Mouse (Mus musculus): ENCODE measurements around the gene Ppp1r2. TPM values are rescaled to one million over a fixed set of nuclear protein-coding genes. Genes with fewer than 3 reads are reported as not detected.

The Ppp1r2 gene
- polyA plus RNA-seq, 1 experiment, result 35.7 TPM

DNA sequence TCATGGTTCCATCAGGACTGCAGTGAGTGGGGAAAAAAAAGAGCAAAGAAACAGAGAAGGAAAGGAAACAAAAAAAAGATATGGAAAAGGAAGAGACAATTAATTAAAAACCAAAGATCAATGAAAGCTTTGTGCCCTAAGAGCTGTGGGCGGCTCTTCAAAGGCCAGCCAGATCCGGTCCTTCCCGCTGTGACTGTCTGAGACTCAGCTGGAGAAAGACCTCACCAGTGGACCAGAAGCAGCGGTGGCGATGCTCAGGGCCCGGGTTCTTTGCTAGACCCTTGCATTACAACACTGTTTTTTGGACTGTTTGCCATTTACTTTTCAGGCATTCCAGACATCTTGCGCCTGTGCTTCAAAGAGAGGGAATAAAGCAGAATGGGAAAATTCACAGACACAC lies 25.4 kb upstream of the Ppp1r2 start:
- Histone ChIP-seq H3K4me3 (no peak overlapping the region), H3K36me3 (ENCODE audit: control insufficient read depth, insufficient read depth) (no peaks in the 10 kb centered on the region), H3K27me3 (ENCODE audit: control insufficient read depth, insufficient read depth, insufficient read length) (no peaks in the 10 kb centered on the region), H3K79me2 (ENCODE audit: control insufficient read depth, insufficient read depth) (no peaks in the 10 kb centered on the region), H3ac (ENCODE audit: control insufficient read depth, insufficient read length) (no peak overlapping the region), H3K4me2 (ENCODE audit: low read depth) (no peak overlapping the region)
- TF ChIP-seq MYOG (IDR thresholded peaks at IDR 0.05; ENCODE audit: control insufficient read depth in 1 of 3, insufficient read depth in 1 of 3, insufficient read length in 2 of 3, low read depth in 2 of 3) (no peak), MYOD1 (IDR thresholded peaks at IDR 0.05; ENCODE audit: control insufficient read depth in 1 of 3, insufficient read length in 2 of 3, low read depth in 2 of 3) (no peak), E2F4 (IDR thresholded peaks at IDR 0.05; ENCODE audit: insufficient read depth) (no peak), CEBPB (IDR thresholded peaks at IDR 0.05; ENCODE audit: insufficient read depth, poor library complexity, severe bottlenecking) (no peak), TCF12 (IDR thresholded peaks at IDR 0.05; ENCODE audit: insufficient read depth, poor library complexity, severe bottlenecking) (no peak), REST (IDR thresholded peaks at IDR 0.05; ENCODE audit: insufficient read depth, insufficient read length) (no peak), POLR2A (IDR thresholded peaks at IDR 0.05; ENCODE audit: insufficient read length, low read depth) (no peak), SRF (IDR thresholded peaks at IDR 0.05; ENCODE audit: control insufficient read depth, insufficient read length, low read depth) (no peak), USF1 (IDR thresholded peaks at IDR 0.05; ENCODE audit: low read depth) (no peak), MAX (IDR thresholded peaks at IDR 0.05; ENCODE audit: low read depth) (no peak), POLR2AphosphoS2 (IDR thresholded peaks at IDR 0.05; ENCODE audit: insufficient read length, low read depth) (no peak), TCF3 (IDR thresholded peaks at IDR 0.05; ENCODE audit: insufficient read length, low read depth) (no peak)

GRCm38 (mm10) chr16:31299960-31300353 lies 24.9 kb upstream of the Ppp1r2 start:
- no peak for TF ChIP-seq MYOG (IDR thresholded peaks at IDR 0.05; ENCODE audit: control insufficient read depth in 1 of 3, insufficient read depth in 1 of 3, insufficient read length in 2 of 3, low read depth in 2 of 3)
- no peak for TF ChIP-seq TCF12 (IDR thresholded peaks at IDR 0.05; ENCODE audit: insufficient read depth, poor library complexity, severe bottlenecking)
- no peak for TF ChIP-seq SRF (IDR thresholded peaks at IDR 0.05; ENCODE audit: control insufficient read depth, insufficient read length, low read depth)
- TF ChIP-seq E2F4 (IDR thresholded peaks at IDR 0.05; ENCODE audit: insufficient read depth), result no peak
- no peak for TF ChIP-seq POLR2A (IDR thresholded peaks at IDR 0.05; ENCODE audit: insufficient read length, low read depth)
- TF ChIP-seq POLR2AphosphoS2 (IDR thresholded peaks at IDR 0.05; ENCODE audit: insufficient read length, low read depth), result no peak
- TF ChIP-seq REST (IDR thresholded peaks at IDR 0.05; ENCODE audit: insufficient read depth, insufficient read length), result no peak
- no peaks in the 10 kb centered on the region for H3K27me3 ChIP-seq (ENCODE audit: control insufficient read depth, insufficient read depth, insufficient read length)

DNA sequence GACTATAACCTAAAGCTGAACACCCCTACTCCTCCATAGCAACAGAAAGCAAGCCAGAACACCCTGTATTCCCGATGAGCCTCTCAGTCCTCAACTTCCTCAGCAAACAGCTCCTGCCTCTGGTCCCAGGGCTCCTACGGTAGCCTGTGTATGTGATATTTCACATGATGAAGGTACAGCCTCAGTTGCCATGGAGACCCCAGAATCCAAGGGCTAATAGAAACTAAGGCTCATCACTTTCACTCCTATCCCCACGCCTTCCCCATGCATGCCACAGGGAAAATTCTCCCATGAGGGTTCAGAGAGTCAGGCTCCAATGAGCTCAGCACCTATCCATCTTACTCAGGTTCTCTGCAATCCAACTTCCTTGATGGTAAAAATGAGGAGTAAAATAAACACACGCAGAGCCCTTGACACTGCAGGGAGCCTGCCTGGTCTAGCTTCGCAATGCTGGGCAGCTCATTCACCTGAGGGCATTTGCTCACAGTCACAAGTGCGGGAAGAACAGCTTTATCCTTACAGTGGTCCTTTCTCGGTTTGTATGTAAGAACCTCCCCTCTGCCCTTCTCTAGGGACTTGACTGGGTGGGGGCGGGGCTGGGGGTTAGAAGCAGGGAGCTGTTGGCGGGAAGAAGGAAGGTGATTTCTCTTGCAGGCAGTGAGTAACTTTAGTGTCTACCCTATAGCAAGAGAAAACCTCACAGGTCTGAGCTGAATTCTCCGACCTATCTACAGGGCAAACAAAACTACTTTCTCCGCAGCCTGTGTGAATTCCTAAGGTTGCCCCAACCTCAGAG lies 24.3 kb upstream of the Ppp1r2 start:
- no peak overlapping the region for H3K4me2 ChIP-seq (ENCODE audit: low read depth)
- no peak overlapping the region for H3K4me3 ChIP-seq
- H3K27me3 ChIP-seq (ENCODE audit: control insufficient read depth, insufficient read depth, insufficient read length), result no peaks in the 10 kb centered on the region
- no peak overlapping the region for H3ac ChIP-seq (ENCODE audit: control insufficient read depth, insufficient read length)
- no peaks in the 10 kb centered on the region for H3K79me2 ChIP-seq (ENCODE audit: control insufficient read depth, insufficient read depth)
- TF ChIP-seq POLR2A (IDR thresholded peaks at IDR 0.05; ENCODE audit: insufficient read length, low read depth) (no peak), MAX (IDR thresholded peaks at IDR 0.05; ENCODE audit: low read depth) (no peak), MYOG (IDR thresholded peaks at IDR 0.05; ENCODE audit: control insufficient read depth in 1 of 3, insufficient read depth in 1 of 3, insufficient read length in 2 of 3, low read depth in 2 of 3) (no peak), MYOD1 (IDR thresholded peaks at IDR 0.05; ENCODE audit: control insufficient read depth in 1 of 3, insufficient read length in 2 of 3, low read depth in 2 of 3) (no peak), TCF3 (IDR thresholded peaks at IDR 0.05; ENCODE audit: insufficient read length, low read depth) (no peak), REST (IDR thresholded peaks at IDR 0.05; ENCODE audit: insufficient read depth, insufficient read length) (no peak), TCF12 (IDR thresholded peaks at IDR 0.05; ENCODE audit: insufficient read depth, poor library complexity, severe bottlenecking) (no peak), POLR2AphosphoS2 (IDR thresholded peaks at IDR 0.05; ENCODE audit: insufficient read length, low read depth) (no peak), CEBPB (IDR thresholded peaks at IDR 0.05; ENCODE audit: insufficient read depth, poor library complexity, severe bottlenecking) (no peak), USF1 (IDR thresholded peaks at IDR 0.05; ENCODE audit: low read depth) (no peak), E2F4 (IDR thresholded peaks at IDR 0.05; ENCODE audit: insufficient read depth) (no peak), SRF (IDR thresholded peaks at IDR 0.05; ENCODE audit: control insufficient read depth, insufficient read length, low read depth) (no peak)
- no peaks in the 10 kb centered on the region for H3K36me3 ChIP-seq (ENCODE audit: control insufficient read depth, insufficient read depth)

More at GRCm38 (mm10) chr16:31299960-31300353, 24.9 kb upstream of the Ppp1r2 start:
- no peak overlapping the region for H3K4me2 ChIP-seq (ENCODE audit: low read depth)
- no peaks in the 10 kb centered on the region for H3K36me3 ChIP-seq (ENCODE audit: control insufficient read depth, insufficient read depth)
- H3ac ChIP-seq (ENCODE audit: control insufficient read depth, insufficient read length), result no peak overlapping the region
- H3K4me3 ChIP-seq, result no peak overlapping the region
- no peaks in the 10 kb centered on the region for H3K79me2 ChIP-seq (ENCODE audit: control insufficient read depth, insufficient read depth)

DNA sequence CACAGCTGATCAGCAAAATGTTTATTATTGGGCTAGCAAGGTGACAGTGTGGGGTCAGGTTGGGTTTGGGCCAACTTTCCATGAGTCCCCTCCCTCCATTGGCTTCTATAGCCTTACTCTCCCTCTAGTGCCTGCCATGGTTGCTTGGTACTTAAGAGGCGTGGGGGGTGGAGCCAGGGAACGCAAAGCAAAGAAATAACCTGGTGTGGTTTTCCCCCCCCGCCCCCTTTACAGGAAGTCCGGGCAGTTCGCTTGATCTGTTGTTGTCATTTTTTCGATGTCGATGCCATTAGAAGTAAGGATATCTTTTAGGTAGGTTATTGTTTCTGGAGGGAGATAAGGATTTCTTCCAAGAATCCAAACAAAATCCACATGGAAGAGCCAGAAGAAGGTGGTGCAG lies 22.0 kb upstream of the Ppp1r2 start:
- Histone ChIP-seq H3ac (ENCODE audit: control insufficient read depth, insufficient read length) (no peak overlapping the region), H3K36me3 (ENCODE audit: control insufficient read depth, insufficient read depth) (no peaks in the 10 kb centered on the region)
- TF ChIP-seq REST (IDR thresholded peaks at IDR 0.05; ENCODE audit: insufficient read depth, insufficient read length), result no peak
- TF ChIP-seq POLR2A (IDR thresholded peaks at IDR 0.05; ENCODE audit: insufficient read length, low read depth), result no peak
- no peak for TF ChIP-seq SRF (IDR thresholded peaks at IDR 0.05; ENCODE audit: control insufficient read depth, insufficient read length, low read depth)
- no peak for TF ChIP-seq POLR2AphosphoS2 (IDR thresholded peaks at IDR 0.05; ENCODE audit: insufficient read length, low read depth)
- no peak for TF ChIP-seq TCF12 (IDR thresholded peaks at IDR 0.05; ENCODE audit: insufficient read depth, poor library complexity, severe bottlenecking)
- no peak for TF ChIP-seq E2F4 (IDR thresholded peaks at IDR 0.05; ENCODE audit: insufficient read depth)
- TF ChIP-seq TCF3 (IDR thresholded peaks at IDR 0.05; ENCODE audit: insufficient read length, low read depth), result no peak
- no peak for TF ChIP-seq MYOD1 (IDR thresholded peaks at IDR 0.05; ENCODE audit: control insufficient read depth in 1 of 3, insufficient read length in 2 of 3, low read depth in 2 of 3)
- no peak for TF ChIP-seq CEBPB (IDR thresholded peaks at IDR 0.05; ENCODE audit: insufficient read depth, poor library complexity, severe bottlenecking)
- TF ChIP-seq USF1 (IDR thresholded peaks at IDR 0.05; ENCODE audit: low read depth), result no peak
- TF ChIP-seq MYOG (IDR thresholded peaks at IDR 0.05; ENCODE audit: control insufficient read depth in 1 of 3, insufficient read depth in 1 of 3, insufficient read length in 2 of 3, low read depth in 2 of 3), result no peak
- no peak for TF ChIP-seq MAX (IDR thresholded peaks at IDR 0.05; ENCODE audit: low read depth)

More for the DNA sequence above, 22.0 kb upstream of the Ppp1r2 start:
- Histone ChIP-seq H3K4me2 (ENCODE audit: low read depth) (no peak overlapping the region), H3K4me3 (no peak overlapping the region), H3K79me2 (ENCODE audit: control insufficient read depth, insufficient read depth) (no peaks in the 10 kb centered on the region), H3K27me3 (ENCODE audit: control insufficient read depth, insufficient read depth, insufficient read length) (no peaks in the 10 kb centered on the region)
